Mouse (Mus musculus) 3134 (cell line): ENCODE data around the gene Prkag3.

Experiments used
- DNase-seq: peaks from one replicate; pipeline ENCODE4 v3.0.0-alpha.2; 2011; ENCODE audit warnings: low spot score; ENCODE audit not compliant: insufficient read length; ENCODE audit errors: extremely low read depth

The Prkag3 gene

GRCm38 (mm10) chr1:74763081-74763480 lies 14.1 kb upstream of the Prkag3 start:
- no peak for DNase-seq

GRCm38 (mm10) chr1:74759773-74760172 lies 10.8 kb upstream of the Prkag3 start:
- DNase-seq = no peak

- DNase-seq = no peak
Observed at GRCm38 (mm10) chr1:74754175-74754785, 5.3 kb upstream of the Prkag3 start.

GRCm38 (mm10) chr1:74753266-74753974 lies 4.4 kb upstream of the Prkag3 start:
- DNase-seq = no peak

- no peak for DNase-seq
Observed at GRCm38 (mm10) chr1:74752833-74753232, 3.8 kb upstream of the Prkag3 start.

GRCm38 (mm10) chr1:74752150-74752549 lies 3.1 kb upstream of the Prkag3 start:
- no peak for DNase-seq

- no peak for DNase-seq
Observed at GRCm38 (mm10) chr1:74750683-74751082, 1.7 kb upstream of the Prkag3 start.

- peak; percentile 77 for DNase-seq
Observed at GRCm38 (mm10) chr1:74749301-74749700, 280 bp upstream of the Prkag3 start.

- no peak for DNase-seq
Observed at GRCm38 (mm10) chr1:74747335-74747734, 1.7 kb downstream of the Prkag3 start.

GRCm38 (mm10) chr1:74740846-74741245 lies 8.2 kb downstream of the Prkag3 start:
- DNase-seq = no peak

- DNase-seq = no peak
Observed at GRCm38 (mm10) chr1:74737500-74737899, 11.5 kb downstream of the Prkag3 start.

GRCm38 (mm10) chr1:74736977-74737376 lies 12.0 kb downstream of the Prkag3 start:
- DNase-seq = no peak

GRCm38 (mm10) chr1:74728446-74728845 lies 20.6 kb downstream of the Prkag3 start:
- no peak for DNase-seq

GRCm38 (mm10) chr1:74726674-74727073 lies 22.3 kb downstream of the Prkag3 start:
- DNase-seq = no peak

GRCm38 (mm10) chr1:74726114-74726513 lies 22.9 kb downstream of the Prkag3 start:
- no peak for DNase-seq

GRCm38 (mm10) chr1:74723748-74724147 lies 25.3 kb downstream of the Prkag3 start:
- no peak for DNase-seq

- no peak for DNase-seq
Observed at GRCm38 (mm10) chr1:74721657-74722056, 27.4 kb downstream of the Prkag3 start.

GRCm38 (mm10) chr1:74719281-74719680 lies 29.7 kb downstream of the Prkag3 start:
- DNase-seq = no peak

- DNase-seq = no peak
Observed at GRCm38 (mm10) chr1:74718113-74718512, 30.9 kb downstream of the Prkag3 start.

- DNase-seq = no peak
Observed at GRCm38 (mm10) chr1:74715886-74716285, 33.1 kb downstream of the Prkag3 start.

GRCm38 (mm10) chr1:74715468-74715867 lies 33.6 kb downstream of the Prkag3 start:
- no peak for DNase-seq

- no peak for DNase-seq
Observed at GRCm38 (mm10) chr1:74714967-74715366, 34.1 kb downstream of the Prkag3 start.
